25 mouse cellular contexts compared by ENCODE assay signal in genomic region chr9:54860526-54860925, GRCm38 (mm10). TPM values are rescaled to one million over a fixed set of nuclear protein-coding genes. Genes with fewer than 3 reads are reported as not detected.
A peak's percentile ranks its signal among the peaks of the same experiment; 100 is the strongest.
DNase-seq lines count a peak whose midpoint lies in the region; ATAC-seq and TF ChIP-seq lines count a peak whose summit lies in the region.
"Had no signal": no experiment of that assay in that cellular context is flagged by ENCODE, and none has a peak within 500 bp of the region (broad histone marks: within the 10 kb centered on the region; RNA-seq: fewer than 3 reads in every experiment).

No protein-coding gene starts in this region.

- no peaks in the 10 kb centered on the region for H3K27me3 ChIP-seq in forebrain, embryonic 10.5 days (ENCODE audit: poor library complexity, severe bottlenecking)
- no peaks in the 10 kb centered on the region for H3K27me3 ChIP-seq in forebrain, embryonic 15.5 days
- no peaks in the 10 kb centered on the region for H3K27me3 ChIP-seq in liver, adult 2 months (ENCODE audit: control insufficient read depth, insufficient read depth, low read length)
- H3K27me3 ChIP-seq in liver, embryonic 11.5 days (replicated peaks; ENCODE audit: control insufficient read depth, insufficient read depth, low read length): no peaks in the 10 kb centered on the region
- H3K27me3 ChIP-seq: forebrain, embryonic 12.5 days; Patski had no signal

- no peak overlapping the region for H3K4me2 ChIP-seq in forebrain, embryonic 15.5 days (replicated peaks)
- no peak overlapping the region for H3K4me2 ChIP-seq in liver, embryonic 11.5 days
- H3K4me2 ChIP-seq: forebrain, embryonic 12.5 days; heart, embryonic 11.5 days; hindbrain, embryonic 14.5 days had no signal

- no peak for ATAC-seq in forebrain, embryonic 15.5 days (replicated peaks)
- ATAC-seq in liver, embryonic 11.5 days (replicated peaks; ENCODE audit: low FRiP score): no peak
- ATAC-seq: forebrain, postnatal 0 days; hindbrain, postnatal 0 days; Patski had no signal

- no peak for DNase-seq in forebrain, embryonic 10.5 days (ENCODE audit: extremely low spot score, low spot score)
- DNase-seq in liver, adult 2 months (ENCODE audit: extremely low read depth, low read depth, low spot score): peak; percentile 98
- no peak for DNase-seq in liver, embryonic 11.5 days (ENCODE audit: low spot score)
- peak; percentile 18 for DNase-seq in lung, postnatal 36 days
- DNase-seq in lung, adult 2 months: no peak
- no peak for DNase-seq in thymus, postnatal 4 days
- DNase-seq in thymus, postnatal 10 days (ENCODE audit: low spot score in 2 of 2): no peak
- DNase-seq: adrenal gland, postnatal 10 days; adrenal gland, postnatal 36 days; B cell, adult 2 months; cerebellum, adult 18-20 months; cerebellum, adult 9-10 months; cerebellum, postnatal 14 days; forebrain, postnatal 0 days; gastrocnemius, adult 2 months; gastrocnemius, postnatal 14 days; heart, adult 11 months; heart, postnatal 36 days had no signal

- 0 out of 2 replicates have a peak overlapping the region, but pooled peaks have one; percentile 75 for H3K27ac ChIP-seq in forebrain, embryonic 10.5 days
- H3K27ac ChIP-seq in forebrain, embryonic 15.5 days (replicated peaks): no peak overlapping the region
- H3K27ac ChIP-seq in liver, adult 2 months (replicated peaks; ENCODE audit: insufficient read depth, low read depth, low read length): peak overlapping the region; percentile 98
- H3K27ac ChIP-seq in liver, embryonic 11.5 days (ENCODE audit: low read depth, low read length): no peak overlapping the region
- H3K27ac ChIP-seq: forebrain, embryonic 12.5 days; gastrocnemius, adult 2 months; hindbrain, embryonic 14.5 days; hindbrain, postnatal 0 days had no signal

- TF ChIP-seq CTCF in liver, adult 2 months (IDR thresholded peaks at IDR 0.05; ENCODE audit: low read depth, low read length): no peak
- no peak for TF ChIP-seq CTCF in lung, adult 2 months (IDR thresholded peaks at IDR 0.05; ENCODE audit: insufficient read depth, low read length)

- WGBS in forebrain, embryonic 10.5 days: 88% methylated on average over 7 of the region's 7 CpGs
- WGBS in forebrain, embryonic 15.5 days: 90% methylated on average over 7 of the region's 7 CpGs
- 26% methylated on average over 7 of the region's 7 CpGs for WGBS in liver, adult 2 months
- WGBS in liver, embryonic 11.5 days: 83% methylated on average over 7 of the region's 7 CpGs
- WGBS in lung, adult 2 months: 78% methylated on average over 7 of the region's 7 CpGs

- peaks cover 35% of the 10 kb centered on the region for H3K4me1 ChIP-seq in forebrain, embryonic 10.5 days
- H3K4me1 ChIP-seq in forebrain, embryonic 15.5 days: peaks cover 16% of the 10 kb centered on the region
- peaks cover 26% of the 10 kb centered on the region for H3K4me1 ChIP-seq in liver, adult 2 months (ENCODE audit: control insufficient read depth, insufficient read depth, low read length)
- peaks cover 8% of the 10 kb centered on the region for H3K4me1 ChIP-seq in liver, embryonic 11.5 days (replicated peaks; ENCODE audit: control insufficient read depth, insufficient read depth, low read length)
- H3K4me1 ChIP-seq in lung, adult 2 months (ENCODE audit: control insufficient read depth, insufficient read depth, low read length): peaks cover 4% of the 10 kb centered on the region

- peaks cover 7% of the 10 kb centered on the region for H3K36me3 ChIP-seq in forebrain, embryonic 10.5 days (replicated peaks)
- peaks cover 4% of the 10 kb centered on the region for H3K36me3 ChIP-seq in forebrain, embryonic 15.5 days
- H3K36me3 ChIP-seq in liver, adult 2 months (ENCODE audit: control insufficient read depth, insufficient read depth, low read length): peaks cover under 1% of the 10 kb centered on the region
- peaks cover under 1% of the 10 kb centered on the region; the same call in 1 of the 2 replicates for H3K36me3 ChIP-seq in liver, embryonic 11.5 days (ENCODE audit: control insufficient read depth, insufficient read depth, low read length)

- H3K9me3 ChIP-seq in forebrain, embryonic 10.5 days: no peaks in the 10 kb centered on the region
- H3K9me3 ChIP-seq in forebrain, embryonic 15.5 days: no peaks in the 10 kb centered on the region
- H3K9me3 ChIP-seq in liver, embryonic 11.5 days (ENCODE audit: control insufficient read depth, low read length): no peaks in the 10 kb centered on the region
- H3K9me3 ChIP-seq: forebrain, embryonic 12.5 days; G1E had no signal

- H3K9ac ChIP-seq in forebrain, embryonic 15.5 days (replicated peaks): no peak overlapping the region
- H3K9ac ChIP-seq in liver, adult 2 months (ENCODE audit: low read depth, low read length): peak overlapping the region; percentile 61; the same call in 1 of the 2 replicates
- no peak overlapping the region for H3K9ac ChIP-seq in liver, embryonic 11.5 days (ENCODE audit: low read depth, low read length)
- H3K9ac ChIP-seq: forebrain, embryonic 12.5 days; forebrain, postnatal 0 days; hindbrain, embryonic 14.5 days had no signal

- TF ChIP-seq POLR2A in liver, adult 2 months (IDR thresholded peaks at IDR 0.05; ENCODE audit: extremely low read depth, insufficient read depth, low read length): no peak
- no peak for TF ChIP-seq POLR2A in lung, adult 2 months (IDR thresholded peaks at IDR 0.05; ENCODE audit: borderline replicate concordance, extremely low read depth, low read depth, low read length)

- H3K4me3 ChIP-seq in forebrain, embryonic 10.5 days: no peak overlapping the region
- H3K4me3 ChIP-seq in forebrain, embryonic 15.5 days: no peak overlapping the region
- no peak overlapping the region for H3K4me3 ChIP-seq in liver, adult 2 months (ENCODE audit: insufficient read depth, low read depth, low read length)
- no peak overlapping the region for H3K4me3 ChIP-seq in liver, embryonic 11.5 days (ENCODE audit: low read depth, low read length)
- H3K4me3 ChIP-seq in lung, adult 2 months (replicated peaks; ENCODE audit: extremely low read depth, low read depth, low read length): no peak overlapping the region
- H3K4me3 ChIP-seq: forebrain, embryonic 12.5 days; gastrocnemius, adult 2 months had no signal

- peaks cover 11% of the 10 kb centered on the region for H3K79me2 ChIP-seq in liver, adult 2 months (ENCODE audit: control insufficient read depth, insufficient read depth, low read length)

RNA-seq across cellular contexts. Expression of gene Ireb2, which starts 3.1 kb away (rescaled TPM):
- polyA plus RNA-seq in forebrain, embryonic 10.5 days (2016; fragmentation: Nextera tagmentation; extraction: Ambion mirVana): 46.0 and 46.4 TPM in 2 replicates
- polyA plus RNA-seq in forebrain, embryonic 15.5 days (2015; fragmentation: Nextera tagmentation; extraction: Ambion mirVana): 48.6 and 51.2 TPM in 2 replicates
- 53.8 and 58.7 TPM in 2 replicates for total RNA-seq in liver, adult 2 months (2014; rRNA removed)
- 7.1 and 7.7 TPM in 2 replicates for polyA plus RNA-seq in liver, adult 2 months (2012; rRNA removed)
- 31.3 TPM in 2 replicates for polyA plus RNA-seq in liver, embryonic 11.5 days (2014; fragmentation: Nextera tagmentation; extraction: Ambion mirVana)
- polyA plus RNA-seq in lung, adult 2 months (2012; rRNA removed): 3.6 and 8.2 TPM in 2 replicates

RNA-seq across cellular contexts. Expression of gene Hykk, which starts 56.6 kb away (rescaled TPM):
- 4.3 and 5.0 TPM in 2 replicates for polyA plus RNA-seq in forebrain, embryonic 10.5 days (2016; fragmentation: Nextera tagmentation; extraction: Ambion mirVana)
- 1.6 and 1.8 TPM in 2 replicates for polyA plus RNA-seq in forebrain, embryonic 15.5 days (2015; fragmentation: Nextera tagmentation; extraction: Ambion mirVana)
- 67.9 and 68.5 TPM in 2 replicates for total RNA-seq in liver, adult 2 months (2014; rRNA removed)
- polyA plus RNA-seq in liver, adult 2 months (2012; rRNA removed): 8.7 and 12.1 TPM in 2 replicates
- polyA plus RNA-seq in liver, embryonic 11.5 days (2014; fragmentation: Nextera tagmentation; extraction: Ambion mirVana): 1.9 and 2.3 TPM in 2 replicates
- polyA plus RNA-seq in lung, adult 2 months (2012; rRNA removed): 1.5 and 2.1 TPM in 2 replicates
- polyA plus RNA-seq: G1E had no signal

Comparison
In these comparisons a context has a peak if more than half of its experiments do, and no peak if none do; other contexts are left out.
1. DNase-seq: peak in liver, adult 2 months (single experiment) and lung, postnatal 36 days (single experiment); none in forebrain, embryonic 10.5 days (single experiment), liver, embryonic 11.5 days (single experiment), lung, adult 2 months (single experiment), thymus, postnatal 4 days (single experiment) and thymus, postnatal 10 days (0 of 2).
2. H3K27ac ChIP-seq: peak in forebrain, embryonic 10.5 days (single experiment) and liver, adult 2 months (single experiment); none in forebrain, embryonic 15.5 days (single experiment) and liver, embryonic 11.5 days (single experiment).